Mouse (Mus musculus) CH12.LX (cell line): ENCODE measurements around the gene Ski. TPM values are rescaled to one million over a fixed set of nuclear protein-coding genes. Genes with fewer than 3 reads are reported as not detected.

Experiments
- DNase-seq: peaks from one replicate; pipeline ENCODE4 v3.0.0-alpha.2; 2013; ENCODE audit errors: extremely low read depth
- H3K27ac ChIP-seq: 2 replicates; pipeline ENCODE4 v1.5.1; 2012; ENCODE audit warnings: low read depth, mild to moderate bottlenecking, control low read depth, moderate library complexity; ENCODE audit not compliant: insufficient read depth
- H3K27me3 ChIP-seq: replicated peaks from 2 replicates; pipeline ENCODE3; 2012; ENCODE audit warnings: inconsistent platforms
- H3K36me3 ChIP-seq, 2 experiments: replicated peaks in 1 of 2; 2 replicates each; pipeline versions ENCODE3 to v1.6.1; 2012; ENCODE audit warnings: inconsistent platforms in 1 of 2, low read length in 1 of 2, mild to moderate bottlenecking in 1 of 2, mixed read lengths in 1 of 2, moderate library complexity in 1 of 2; ENCODE audit not compliant: control insufficient read depth in 1 of 2, insufficient read depth in 1 of 2
- H3K4me1 ChIP-seq, 2 experiments: 2 replicates each; pipeline ENCODE4 v1.6.1; 2012; ENCODE audit warnings: inconsistent platforms in 1 of 2, moderate library complexity in 1 of 2; ENCODE audit not compliant: insufficient read depth in 2 of 2, control insufficient read depth in 1 of 2
- H3K4me2 ChIP-seq: 2 replicates; pipeline ENCODE4 v1.6.1; 2012; ENCODE audit warnings: low read depth, mild to moderate bottlenecking, control low read depth; ENCODE audit not compliant: poor library complexity, insufficient read depth, severe bottlenecking
- H3K4me3 ChIP-seq, 3 experiments: fragments of 150-350 bp in 1 of 3; sonication (generic) in 1 of 3; replicated peaks in 1 of 3; 2 replicates each; pipeline versions ENCODE3 to v1.5.1; 2011 to 2012; ENCODE audit warnings: low read depth in 2 of 3, low read length in 2 of 3, mild to moderate bottlenecking in 2 of 3, moderate library complexity in 2 of 3, control low read depth in 1 of 3, improper control_type of control experiment in 1 of 3, inconsistent platforms in 1 of 3, mixed read lengths in 1 of 3; ENCODE audit not compliant: poor library complexity in 1 of 3
- H3K79me2 ChIP-seq: replicated peaks from 2 replicates; pipeline ENCODE4 v1.6.1; 2012; ENCODE audit warnings: mild to moderate bottlenecking, moderate library complexity; ENCODE audit not compliant: control insufficient read depth, poor library complexity, insufficient read depth, severe bottlenecking; ENCODE audit errors: extremely low read depth
- H3K9ac ChIP-seq: 2 replicates; pipeline ENCODE4 v1.6.1; 2012; ENCODE audit warnings: low read depth, mild to moderate bottlenecking, control low read depth, moderate library complexity; ENCODE audit not compliant: insufficient read depth
- H3K9me3 ChIP-seq: replicated peaks from 2 replicates; pipeline ENCODE3; 2012; ENCODE audit warnings: low read length, inconsistent platforms, mixed read lengths
- BHLHE40 ChIP-seq: IDR thresholded peaks from 2 replicates; pipeline ENCODE4 v1.6.1; 2011; ENCODE audit warnings: mild to moderate bottlenecking, low read depth, low read length, improper control_type of control experiment
- CHD1 ChIP-seq: IDR thresholded peaks from 2 replicates; pipeline ENCODE4 v1.6.1; 2012; ENCODE audit warnings: low read depth, low read length, improper control_type of control experiment, inconsistent platforms
- CHD2 ChIP-seq: IDR thresholded peaks from 2 replicates; pipeline ENCODE4 v1.6.1; 2011; ENCODE audit warnings: low read length, improper control_type of control experiment
- CTCF ChIP-seq, 2 experiments: IDR thresholded peaks in 1 of 2; conservative IDR thresholded peaks in 1 of 2; 2 replicates each; pipeline ENCODE4 v1.5.1; 2011 to 2012; ENCODE audit warnings: low read depth in 2 of 2, low read length in 2 of 2, improper control_type of control experiment in 1 of 2, inconsistent platforms in 1 of 2, mild to moderate bottlenecking in 1 of 2, moderate library complexity in 1 of 2
- E2F4 ChIP-seq: IDR thresholded peaks from 2 replicates; pipeline ENCODE4 v1.6.1; 2011; ENCODE audit warnings: low read depth, low read length, improper control_type of control experiment; ENCODE audit not compliant: insufficient replicate concordance
- ELF1 ChIP-seq: IDR thresholded peaks from 2 replicates; pipeline ENCODE4 v1.6.1; 2014; ENCODE audit warnings: low read depth, mild to moderate bottlenecking, inconsistent platforms, low read length, improper control_type of control experiment
- EP300 ChIP-seq: IDR thresholded peaks from 2 replicates; pipeline ENCODE4 v1.6.1; 2011; ENCODE audit warnings: low read length, improper control_type of control experiment
- ETS1 ChIP-seq: conservative IDR thresholded peaks from 2 replicates; pipeline ENCODE4 v1.6.1; 2012; ENCODE audit warnings: low read depth, mild to moderate bottlenecking, inconsistent platforms, low read length, improper control_type of control experiment, moderate library complexity
- HCFC1 ChIP-seq: IDR thresholded peaks from 2 replicates; pipeline ENCODE4 v1.6.1; 2012; ENCODE audit warnings: low read depth, mild to moderate bottlenecking, inconsistent platforms, low read length, improper control_type of control experiment
- IRF4 ChIP-seq: IDR thresholded peaks from 2 replicates; pipeline ENCODE4 v1.6.1; 2014; ENCODE audit warnings: low read depth, mild to moderate bottlenecking, inconsistent platforms, low read length, improper control_type of control experiment
- JUN ChIP-seq: IDR thresholded peaks from 2 replicates; pipeline ENCODE4 v1.6.1; 2011; ENCODE audit warnings: low read depth, mild to moderate bottlenecking, low read length, improper control_type of control experiment, moderate library complexity; ENCODE audit not compliant: insufficient read depth
- KAT2A ChIP-seq: IDR thresholded peaks from 2 replicates; pipeline ENCODE4 v1.6.1; 2012; ENCODE audit warnings: low read length, improper control_type of control experiment, inconsistent platforms; ENCODE audit not compliant: insufficient replicate concordance
- MAFK ChIP-seq: IDR thresholded peaks from 2 replicates; pipeline ENCODE4 v1.6.1; 2011; ENCODE audit warnings: low read length, improper control_type of control experiment; ENCODE audit not compliant: insufficient replicate concordance
- MAX ChIP-seq: IDR thresholded peaks from 2 replicates; pipeline ENCODE4 v1.6.1; 2011; ENCODE audit warnings: low read length, improper control_type of control experiment
- MAZ ChIP-seq: IDR thresholded peaks from 2 replicates; pipeline ENCODE4 v1.6.1; 2012; ENCODE audit warnings: low read depth, mild to moderate bottlenecking, inconsistent platforms, low read length, improper control_type of control experiment, moderate library complexity
- MEF2A ChIP-seq: IDR thresholded peaks from 2 replicates; pipeline ENCODE4 v1.6.1; 2014; ENCODE audit warnings: low read depth, mild to moderate bottlenecking, inconsistent platforms, low read length, improper control_type of control experiment, borderline replicate concordance
- MXI1 ChIP-seq: IDR thresholded peaks from 2 replicates; pipeline ENCODE4 v1.6.1; 2011; ENCODE audit warnings: mild to moderate bottlenecking, low read depth, low read length, improper control_type of control experiment
- MYC ChIP-seq: IDR thresholded peaks from 2 replicates; pipeline ENCODE4 v1.6.1; 2011; ENCODE audit warnings: low read depth, mild to moderate bottlenecking, improper control_type of control experiment, low read length
- NELFE ChIP-seq: IDR thresholded peaks from 2 replicates; pipeline ENCODE4 v1.6.1; 2011; ENCODE audit warnings: low read depth, low read length, improper control_type of control experiment
- NRF1 ChIP-seq: IDR thresholded peaks from 2 replicates; pipeline ENCODE4 v1.6.1; 2014; ENCODE audit warnings: low read depth, mild to moderate bottlenecking, inconsistent platforms, low read length, improper control_type of control experiment, moderate library complexity
- POLR2A ChIP-seq: IDR thresholded peaks from 2 replicates; pipeline ENCODE4 v1.6.1; 2011; ENCODE audit warnings: low read depth, mild to moderate bottlenecking, improper control_type of control experiment, low read length
- RAD21 ChIP-seq: IDR thresholded peaks from 2 replicates; pipeline ENCODE4 v1.6.1; 2011; ENCODE audit warnings: low read depth, mild to moderate bottlenecking, low read length, improper control_type of control experiment, moderate library complexity
- RCOR1 ChIP-seq: conservative IDR thresholded peaks from 2 replicates; pipeline ENCODE4 v1.6.1; 2012; ENCODE audit warnings: low read depth, mild to moderate bottlenecking, inconsistent platforms, low read length, improper control_type of control experiment
- SMC3 ChIP-seq: IDR thresholded peaks from 2 replicates; pipeline ENCODE4 v1.6.1; 2011; ENCODE audit warnings: low read depth, low read length, improper control_type of control experiment
- TBP ChIP-seq: conservative IDR thresholded peaks from 2 replicates; pipeline ENCODE4 v1.6.1; 2011; ENCODE audit warnings: low read depth, low read length, improper control_type of control experiment
- TCF12 ChIP-seq: IDR thresholded peaks from 2 replicates; pipeline ENCODE4 v1.6.1; 2014; ENCODE audit warnings: low read depth, mild to moderate bottlenecking, inconsistent platforms, low read length, improper control_type of control experiment
- UBTF ChIP-seq: IDR thresholded peaks from 2 replicates; pipeline ENCODE4 v1.6.1; 2012; ENCODE audit warnings: low read depth, mild to moderate bottlenecking, inconsistent platforms, low read length, improper control_type of control experiment, moderate library complexity
- USF1 ChIP-seq: IDR thresholded peaks from 2 replicates; pipeline ENCODE4 v1.6.1; 2014; ENCODE audit warnings: low read depth, mild to moderate bottlenecking, inconsistent platforms, low read length, improper control_type of control experiment
- USF2 ChIP-seq: conservative IDR thresholded peaks from 2 replicates; pipeline ENCODE4 v1.6.1; 2011; ENCODE audit warnings: low read depth, low read length, improper control_type of control experiment
- ZC3H11A ChIP-seq: IDR thresholded peaks from 2 replicates; pipeline ENCODE4 v1.6.1; 2012; ENCODE audit warnings: low read depth, mild to moderate bottlenecking, inconsistent platforms, low read length, improper control_type of control experiment
- ZMIZ1 ChIP-seq: IDR thresholded peaks from 2 replicates; pipeline ENCODE4 v1.6.1; 2012; ENCODE audit warnings: low read depth, mild to moderate bottlenecking, inconsistent platforms, low read length, improper control_type of control experiment
- ZNF384 ChIP-seq: IDR thresholded peaks from 2 replicates; pipeline ENCODE4 v1.6.1; 2012; ENCODE audit warnings: low read depth, low read length, improper control_type of control experiment, inconsistent platforms
- dilution Hi-C: fragments of 300-500 bp; cut with MboI; formaldehyde crosslinking; loops from 2 replicates; pipeline ENCODE4 v1.14.3; 2020; ENCODE audit warnings: low sequenced_read_pairs; ENCODE audit not compliant: extremely low pct_unique_long_range_greater_than_20kb, extremely low pct_ligation_motif_present
- in situ Hi-C: fragments of 300-500 bp; cut with MboI; formaldehyde crosslinking; loops from 3 replicates; pipeline ENCODE4 v1.14.3; 2019; ENCODE audit warnings: low sequenced_read_pairs, low pct_ligation_motif_present, low pct_unique_long_range_greater_than_20kb, mixed read lengths
- polyA plus RNA-seq: library from polyadenylated mRNA; unstranded; fragments of >175 nt; gene quantifications from 2 replicates; pipeline ENCODE4 v1.2.1, GENCODE M21; 2012; ENCODE audit warnings: low read depth; ENCODE audit not compliant: insufficient read length
- total RNA-seq, 2 experiments: library from RNA; depleted of rRNA; stranded (reverse); fragments of 300-350 nt in 1 of 2; fragments of >200 nt in 1 of 2; gene quantifications; 2 replicates each; pipeline ENCODE4 v1.2.3; 2012 to 2014

Gene Ski
- total RNA-seq (2012; rRNA removed): 9.9 and 10.1 TPM in 2 replicates
- 3.3 and 4.1 TPM in 2 replicates for total RNA-seq (2014; rRNA removed)
- polyA plus RNA-seq: 14.1 and 17.9 TPM in 2 replicates

GRCm38 (mm10) chr4:155222552-155222840, at the start of gene Ski:
TSS of gene Ski (minus strand) at chr4:155222592.
- Histone ChIP-seq H3K9ac (peak within 1 kb of the TSS; percentile 35), H3K79me2 (peaks cover 48% of the 10 kb centered on the region), H3K36me3 (peaks cover 0 to 11% of the 10 kb centered on the region in 2 experiments), H3K27me3 (peaks cover 38% of the 10 kb centered on the region), H3K27ac (peak within 1 kb of the TSS; percentile 54), H3K4me3 (peak within 1 kb of the TSS; percentile 80 to 92 (median 84)), H3K4me2 (peak within 1 kb of the TSS; percentile 81), H3K9me3 (no peaks in the 10 kb centered on the region), H3K4me1 (peaks cover 18 to 34% of the 10 kb centered on the region in 2 experiments)
- dilution Hi-C loops (no loop called here), in situ Hi-C loops (no loop called here)
- DNase-seq: no peak
- TF ChIP-seq USF2: no peak
- TF ChIP-seq ZC3H11A: no peak
- TF ChIP-seq CHD2: no peak
- TF ChIP-seq MAX: no peak
- TF ChIP-seq UBTF: no peak
- no peak for TF ChIP-seq MYC
- no peak for TF ChIP-seq NELFE
- TF ChIP-seq USF1: no peak
- no peak for TF ChIP-seq EP300
- TF ChIP-seq RAD21: no peak
- no peak for TF ChIP-seq POLR2A
- no peak for TF ChIP-seq ETS1
- no peak for TF ChIP-seq TCF12
- TF ChIP-seq ZMIZ1: no peak
- no peak for TF ChIP-seq JUN
- TF ChIP-seq MXI1: no peak
- no peak for TF ChIP-seq IRF4
- no peak for TF ChIP-seq ZNF384

- no peaks in the 10 kb centered on the region for H3K36me3 ChIP-seq
- in situ Hi-C loops: no loop called here
- H3K9ac ChIP-seq: no peak overlapping the region
- peaks cover 46% of the 10 kb centered on the region for H3K27me3 ChIP-seq
- TF ChIP-seq RCOR1 (no peak), CTCF (conservative IDR thresholded peaks at IDR 0.05 in 1 of 2, IDR thresholded peaks at IDR 0.05 in 1 of 2; ENCODE audit: low read depth in 2 of 2, low read length in 2 of 2) (peak; percentile 12 to 91; a peak in 2 of 4 replicates), ETS1 (no peak), JUN (no peak), MAX (no peak), USF1 (no peak), NRF1 (no peak), MYC (0 out of 2 replicates have a peak, but pooled peaks have one; percentile 15), E2F4 (no peak), MAFK (no peak), TBP (no peak), UBTF (no peak), BHLHE40 (no peak), ZNF384 (no peak), NELFE (no peak), MEF2A (no peak), ZMIZ1 (no peak), ZC3H11A (no peak), POLR2A (no peak), SMC3 (peak; percentile 92), ELF1 (no peak), HCFC1 (no peak), CHD1 (no peak), RAD21 (peak; percentile 71), MAZ (no peak), TCF12 (no peak), KAT2A (no peak)
- TF ChIP-seq, all 38 proteins: peak for 4
- H3K4me2 ChIP-seq: no peak overlapping the region
- no peak overlapping the region for H3K27ac ChIP-seq
- no peaks in the 10 kb centered on the region for H3K79me2 ChIP-seq
- dilution Hi-C loops: no loop called here
- peak; percentile 61 for DNase-seq
- no peaks in the 10 kb centered on the region; a peak in 1 of 4 replicates for H3K4me1 ChIP-seq
- H3K9me3 ChIP-seq: no peaks in the 10 kb centered on the region
- no peak overlapping the region for H3K4me3 ChIP-seq
These were observed 46.0 kb upstream of the Ski start for GRCm38 (mm10) chr4:155268382-155268781.
